Mouse (Mus musculus): ENCODE measurements at regions not wholly inside any gene's neighbourhood (a gene's known extent, or its start where the extent isn't known, plus 50 kb on each side); places are given as distances from the start of the nearest gene placed in this dataset.
A peak's percentile ranks its signal among the peaks of the same experiment; 100 is the strongest.

- 85% methylated on average over 7 of the region's 7 CpGs for WGBS
- Histone ChIP-seq H3K9ac (ENCODE audit: low read length) (no peak overlapping the region), H3K36me3 (ENCODE audit: control insufficient read depth, insufficient read depth, low read length) (no peaks in the 10 kb centered on the region), H3K4me1 (ENCODE audit: control insufficient read depth, insufficient read depth, low read length) (no peaks in the 10 kb centered on the region), H3K4me2 (no peak overlapping the region), H3K27me3 (ENCODE audit: control insufficient read depth, insufficient read depth, low read length) (no peaks in the 10 kb centered on the region), H3K4me3 (ENCODE audit: low read depth, low read length) (no peak overlapping the region), H3K9me3 (ENCODE audit: control insufficient read depth, low read length) (no peaks in the 10 kb centered on the region), H3K27ac (ENCODE audit: low read depth, low read length) (no peak overlapping the region)
- no peak for DNase-seq (ENCODE audit: low spot score, missing footprints)
- ATAC-seq (ENCODE audit: low FRiP score), result no peak
These were observed 82.8 kb downstream of the Tex29 start for GRCm38 (mm10) chr8:11923115-11923514.

- Histone ChIP-seq H3K4me2 (no peak overlapping the region), H3K4me1 (ENCODE audit: control insufficient read depth, insufficient read depth, low read length) (no peaks in the 10 kb centered on the region), H3K4me3 (ENCODE audit: low read depth, low read length) (no peak overlapping the region), H3K9ac (ENCODE audit: low read length) (no peak overlapping the region), H3K36me3 (ENCODE audit: control insufficient read depth, insufficient read depth, low read length) (no peaks in the 10 kb centered on the region), H3K9me3 (ENCODE audit: control insufficient read depth, low read length) (no peaks in the 10 kb centered on the region), H3K27me3 (ENCODE audit: control insufficient read depth, insufficient read depth, low read length) (no peaks in the 10 kb centered on the region), H3K27ac (ENCODE audit: low read depth, low read length) (no peak overlapping the region)
- 61% methylated on average over 11 of the region's 11 CpGs for WGBS
- DNase-seq (ENCODE audit: low spot score, missing footprints) (peak; percentile 93), ATAC-seq (ENCODE audit: low FRiP score) (no peak)
These were observed 83.9 kb downstream of the Tex29 start for GRCm38 (mm10) chr8:11924165-11924564.

GRCm38 (mm10) chr8:11942892-11943332 lies 102.6 kb downstream of the Tex29 start:
- ATAC-seq (ENCODE audit: low FRiP score), result peak; percentile 80
- Histone ChIP-seq H3K4me1 (ENCODE audit: control insufficient read depth, insufficient read depth, low read length) (no peaks in the 10 kb centered on the region), H3K36me3 (ENCODE audit: control insufficient read depth, insufficient read depth, low read length) (no peaks in the 10 kb centered on the region), H3K4me3 (ENCODE audit: low read depth, low read length) (no peak overlapping the region), H3K27ac (ENCODE audit: low read depth, low read length) (no peak overlapping the region), H3K9me3 (ENCODE audit: control insufficient read depth, low read length) (no peaks in the 10 kb centered on the region), H3K27me3 (ENCODE audit: control insufficient read depth, insufficient read depth, low read length) (no peaks in the 10 kb centered on the region), H3K9ac (ENCODE audit: low read length) (no peak overlapping the region), H3K4me2 (no peak overlapping the region)
- DNase-seq (ENCODE audit: low spot score, missing footprints), result peak; percentile 95
- WGBS, result 26% methylated on average over 6 of the region's 6 CpGs

GRCm38 (mm10) chr8:11947766-11948165 lies 107.5 kb downstream of the Tex29 start:
- H3K4me1 ChIP-seq (ENCODE audit: control insufficient read depth, insufficient read depth, low read length), result no peaks in the 10 kb centered on the region
- no peak for ATAC-seq (ENCODE audit: low FRiP score)
- no peak overlapping the region for H3K27ac ChIP-seq (ENCODE audit: low read depth, low read length)
- no peaks in the 10 kb centered on the region for H3K27me3 ChIP-seq (ENCODE audit: control insufficient read depth, insufficient read depth, low read length)
- no peak overlapping the region for H3K4me2 ChIP-seq
- WGBS, result 82% methylated on average over 8 of the region's 8 CpGs
- H3K9ac ChIP-seq (ENCODE audit: low read length), result no peak overlapping the region
- no peak overlapping the region for H3K4me3 ChIP-seq (ENCODE audit: low read depth, low read length)
- DNase-seq (ENCODE audit: low spot score, missing footprints), result no peak
- no peaks in the 10 kb centered on the region for H3K36me3 ChIP-seq (ENCODE audit: control insufficient read depth, insufficient read depth, low read length)
- no peaks in the 10 kb centered on the region for H3K9me3 ChIP-seq (ENCODE audit: control insufficient read depth, low read length)

GRCm38 (mm10) chr8:11956268-11956667 lies 116.0 kb downstream of the Tex29 start:
- Histone ChIP-seq H3K36me3 (ENCODE audit: control insufficient read depth, insufficient read depth, low read length) (no peaks in the 10 kb centered on the region), H3K4me3 (ENCODE audit: low read depth, low read length) (no peak overlapping the region), H3K9me3 (ENCODE audit: control insufficient read depth, low read length) (no peaks in the 10 kb centered on the region), H3K27me3 (ENCODE audit: control insufficient read depth, insufficient read depth, low read length) (no peaks in the 10 kb centered on the region), H3K4me2 (no peak overlapping the region), H3K4me1 (ENCODE audit: control insufficient read depth, insufficient read depth, low read length) (no peaks in the 10 kb centered on the region), H3K27ac (ENCODE audit: low read depth, low read length) (no peak overlapping the region), H3K9ac (ENCODE audit: low read length) (no peak overlapping the region; the same call in 1 of the 2 replicates)
- no peak for ATAC-seq (ENCODE audit: low FRiP score)
- WGBS, result 22% methylated on average over 7 of the region's 7 CpGs
- no peak for DNase-seq (ENCODE audit: low spot score, missing footprints)

- Histone ChIP-seq H3K36me3 (ENCODE audit: control insufficient read depth, insufficient read depth, low read length) (no peaks in the 10 kb centered on the region), H3K27ac (ENCODE audit: low read depth, low read length) (no peak overlapping the region), H3K4me2 (no peak overlapping the region), H3K4me1 (ENCODE audit: control insufficient read depth, insufficient read depth, low read length) (no peaks in the 10 kb centered on the region), H3K9me3 (ENCODE audit: control insufficient read depth, low read length) (no peaks in the 10 kb centered on the region), H3K4me3 (ENCODE audit: low read depth, low read length) (no peak overlapping the region), H3K9ac (ENCODE audit: low read length) (no peak overlapping the region), H3K27me3 (ENCODE audit: control insufficient read depth, insufficient read depth, low read length) (no peaks in the 10 kb centered on the region)
- peak; percentile 74; the same call in 1 of the 2 replicates for ATAC-seq (ENCODE audit: low FRiP score)
- DNase-seq (ENCODE audit: low spot score, missing footprints), result peak; percentile 94
- 71% methylated on average over 7 of the region's 7 CpGs for WGBS
These were observed 116.9 kb downstream of the Tex29 start for GRCm38 (mm10) chr8:11957046-11957783.

- Histone ChIP-seq H3K36me3 (ENCODE audit: control insufficient read depth, insufficient read depth, low read length) (no peaks in the 10 kb centered on the region), H3K4me1 (ENCODE audit: control insufficient read depth, insufficient read depth, low read length) (no peaks in the 10 kb centered on the region), H3K9ac (ENCODE audit: low read length) (no peak overlapping the region; the same call in 1 of the 2 replicates), H3K4me2 (no peak overlapping the region), H3K27me3 (ENCODE audit: control insufficient read depth, insufficient read depth, low read length) (no peaks in the 10 kb centered on the region), H3K27ac (ENCODE audit: low read depth, low read length) (no peak overlapping the region), H3K9me3 (ENCODE audit: control insufficient read depth, low read length) (no peaks in the 10 kb centered on the region), H3K4me3 (ENCODE audit: low read depth, low read length) (no peak overlapping the region)
- no peak for DNase-seq (ENCODE audit: low spot score, missing footprints)
- no peak for ATAC-seq (ENCODE audit: low FRiP score)
- WGBS, result 71% methylated on average over 5 of the region's 5 CpGs
These were observed 117.9 kb downstream of the Tex29 start for GRCm38 (mm10) chr8:11958176-11958575.

- DNase-seq (ENCODE audit: low spot score, missing footprints) (no peak), ATAC-seq (ENCODE audit: low FRiP score) (no peak)
- Histone ChIP-seq H3K27ac (ENCODE audit: low read depth, low read length) (no peak overlapping the region), H3K9ac (ENCODE audit: low read length) (no peak overlapping the region), H3K4me3 (ENCODE audit: low read depth, low read length) (no peak overlapping the region), H3K4me1 (ENCODE audit: control insufficient read depth, insufficient read depth, low read length) (no peaks in the 10 kb centered on the region), H3K27me3 (ENCODE audit: control insufficient read depth, insufficient read depth, low read length) (no peaks in the 10 kb centered on the region), H3K4me2 (no peak overlapping the region), H3K9me3 (ENCODE audit: control insufficient read depth, low read length) (no peaks in the 10 kb centered on the region), H3K36me3 (ENCODE audit: control insufficient read depth, insufficient read depth, low read length) (no peaks in the 10 kb centered on the region)
- WGBS, result 85% methylated on average over 4 of the region's 4 CpGs
These were observed 119.2 kb downstream of the Tex29 start for GRCm38 (mm10) chr8:11959466-11959865.

GRCm38 (mm10) chr8:11963575-11963974 lies 123.3 kb downstream of the Tex29 start:
- H3K27ac ChIP-seq (ENCODE audit: low read depth, low read length), result no peak overlapping the region
- ATAC-seq (ENCODE audit: low FRiP score), result no peak
- H3K27me3 ChIP-seq (ENCODE audit: control insufficient read depth, insufficient read depth, low read length), result no peaks in the 10 kb centered on the region
- WGBS, result 71% methylated on average over 1 of the region's 1 CpGs
- H3K4me1 ChIP-seq (ENCODE audit: control insufficient read depth, insufficient read depth, low read length), result no peaks in the 10 kb centered on the region
- no peaks in the 10 kb centered on the region for H3K36me3 ChIP-seq (ENCODE audit: control insufficient read depth, insufficient read depth, low read length)
- no peaks in the 10 kb centered on the region for H3K9me3 ChIP-seq (ENCODE audit: control insufficient read depth, low read length)
- no peak for DNase-seq (ENCODE audit: low spot score, missing footprints)
- no peak overlapping the region for H3K4me2 ChIP-seq
- H3K4me3 ChIP-seq (ENCODE audit: low read depth, low read length), result no peak overlapping the region
- H3K9ac ChIP-seq (ENCODE audit: low read length), result no peak overlapping the region
